Mouse (Mus musculus): ENCODE data around the gene Lman2l. TPM values are rescaled to one million over a fixed set of nuclear protein-coding genes. Genes with fewer than 3 reads are reported as not detected.

The Lman2l gene
- total and polyA plus RNA-seq, 3 experiments = 7.0 to 19.7 TPM; not detected in 1

- no peak for DNase-seq (ENCODE audit: low read depth, low spot score)
- Histone ChIP-seq H3K4me1 (ENCODE audit: control insufficient read depth in 1 of 2, insufficient read depth in 2 of 2, low read length in 2 of 2) (peaks cover under 1 to 11% of the 10 kb centered on the region in 2 experiments), H3K4me3 (ENCODE audit: control insufficient read depth in 1 of 2, insufficient read depth in 1 of 2, low read depth in 2 of 2, low read length in 2 of 2) (no peak overlapping the region), H3K27me3 (ENCODE audit: control insufficient read depth in 1 of 2, insufficient read depth in 2 of 2, low read length in 2 of 2) (no peaks in the 10 kb centered on the region), H3K36me3 (ENCODE audit: control insufficient read depth in 1 of 2, insufficient read depth in 2 of 2, low read length in 2 of 2) (peaks cover 0 to 9% of the 10 kb centered on the region in 2 experiments; a peak in 1 of 4 replicates), H3K9ac (ENCODE audit: control insufficient read depth, low read depth, low read length, poor library complexity, severe bottlenecking) (no peak overlapping the region), H3K27ac (ENCODE audit: control insufficient read depth, low read depth, low read length) (no peak overlapping the region), H3K79me2 (ENCODE audit: control insufficient read depth, insufficient read depth, low read length, poor library complexity) (peaks cover 4% of the 10 kb centered on the region; the same call in 1 of the 2 replicates), H3K9me3 (replicated peaks; ENCODE audit: insufficient read depth, low read length) (no peaks in the 10 kb centered on the region)
- no peak for TF ChIP-seq MYB (IDR thresholded peaks at IDR 0.05; ENCODE audit: low read depth, low read length)
- no peak for TF ChIP-seq CHD1 (IDR thresholded peaks at IDR 0.05; ENCODE audit: low read depth, low read length)
- no peak for TF ChIP-seq MAFK (IDR thresholded peaks at IDR 0.05; ENCODE audit: borderline replicate concordance, low read depth, low read length)
- TF ChIP-seq CTCF (IDR thresholded peaks at IDR 0.05 in 2 of 3, conservative IDR thresholded peaks at IDR 0.05 in 1 of 3; ENCODE audit: control insufficient read depth in 1 of 3, insufficient read depth in 1 of 3, low read depth in 2 of 3, low read length in 3 of 3, poor library complexity in 1 of 3, severe bottlenecking in 1 of 3) = no peak
- no peak for TF ChIP-seq USF2 (IDR thresholded peaks at IDR 0.05; ENCODE audit: borderline replicate concordance in 1 of 2, insufficient read depth in 1 of 2, low read depth in 1 of 2, low read length in 2 of 2)
- TF ChIP-seq RCOR1 (IDR thresholded peaks at IDR 0.05; ENCODE audit: low read depth, low read length) = no peak
- no peak for TF ChIP-seq ETS1 (IDR thresholded peaks at IDR 0.05; ENCODE audit: low read depth, low read length)
- TF ChIP-seq MAX (IDR thresholded peaks at IDR 0.05; ENCODE audit: low read length) = no peak
- no peak for TF ChIP-seq CHD2 (IDR thresholded peaks at IDR 0.05; ENCODE audit: low read length)
- TF ChIP-seq SMC3 (IDR thresholded peaks at IDR 0.05; ENCODE audit: low read depth, low read length) = no peak
- TF ChIP-seq TAL1 (IDR thresholded peaks at IDR 0.05; ENCODE audit: low read length) = no peak
- TF ChIP-seq MAZ (IDR thresholded peaks at IDR 0.05; ENCODE audit: low read depth, low read length) = no peak
- no peak for TF ChIP-seq NELFE (IDR thresholded peaks at IDR 0.05; ENCODE audit: low read depth, low read length)
- no peak for TF ChIP-seq POLR2AphosphoS2 (IDR thresholded peaks at IDR 0.05; ENCODE audit: low read length)
Observed at GRCm38 (mm10) chr1:36479903-36480899, 35.1 kb upstream of the Lman2l start.

DNA sequence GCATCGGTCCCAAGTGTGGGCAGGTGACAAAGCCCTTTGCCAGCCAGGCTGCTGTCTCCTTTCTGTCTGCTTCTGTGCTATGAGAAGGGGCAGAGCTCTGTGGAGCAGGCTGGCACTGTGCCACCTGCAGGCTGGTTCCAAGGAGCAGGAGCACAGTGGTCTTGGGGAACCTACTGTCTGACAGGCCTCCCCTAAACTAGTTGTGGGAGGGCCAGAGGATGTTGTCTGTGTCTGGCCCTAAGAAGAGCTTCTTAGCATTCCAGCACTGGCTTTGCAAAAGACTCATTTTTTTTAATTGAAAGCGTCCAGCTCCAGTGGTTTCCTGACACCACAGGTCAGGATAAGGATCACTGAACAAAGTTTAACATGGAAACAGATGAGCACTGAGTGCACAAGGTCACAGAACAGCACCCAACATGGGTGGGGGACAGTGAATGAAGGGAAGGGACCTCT is 33.3 kb upstream of the Lman2l start:
- Histone ChIP-seq H3K27me3 (ENCODE audit: control insufficient read depth in 1 of 2, insufficient read depth in 2 of 2, low read length in 2 of 2) (no peaks in the 10 kb centered on the region), H3K9ac (ENCODE audit: control insufficient read depth, low read depth, low read length, poor library complexity, severe bottlenecking) (no peak overlapping the region), H3K36me3 (ENCODE audit: control insufficient read depth in 1 of 2, insufficient read depth in 2 of 2, low read length in 2 of 2) (peaks cover 0 to 13% of the 10 kb centered on the region in 2 experiments; a peak in 2 of 4 replicates), H3K27ac (ENCODE audit: control insufficient read depth, low read depth, low read length) (no peak overlapping the region), H3K4me1 (ENCODE audit: control insufficient read depth in 1 of 2, insufficient read depth in 2 of 2, low read length in 2 of 2) (peaks cover 2 to 25% of the 10 kb centered on the region in 2 experiments), H3K79me2 (ENCODE audit: control insufficient read depth, insufficient read depth, low read length, poor library complexity) (peaks cover 12% of the 10 kb centered on the region), H3K4me3 (ENCODE audit: control insufficient read depth in 1 of 2, insufficient read depth in 1 of 2, low read depth in 2 of 2, low read length in 2 of 2) (no peak overlapping the region), H3K9me3 (replicated peaks; ENCODE audit: insufficient read depth, low read length) (no peaks in the 10 kb centered on the region)
- DNase-seq (ENCODE audit: low read depth, low spot score) = no peak
- TF ChIP-seq ZNF384 (IDR thresholded peaks at IDR 0.05; ENCODE audit: low read depth, low read length) (no peak), NELFE (IDR thresholded peaks at IDR 0.05; ENCODE audit: low read depth, low read length) (no peak), BHLHE40 (IDR thresholded peaks at IDR 0.05; ENCODE audit: borderline replicate concordance, low read depth, low read length) (no peak)
